Mouse (Mus musculus) splenic B cell, adult 2 months (primary cell): ENCODE measurements at regions not wholly inside any gene's neighbourhood (a gene's known extent, or its start where the extent isn't known, plus 50 kb on each side); places are given as distances from the start of the nearest gene placed in this dataset.

ENCODE experiments used
- DNase-seq: peaks from one replicate; pipeline ENCODE4 v3.0.0-alpha.2; 2011; ENCODE audit warnings: low read depth, low spot score
- H3K27me3 ChIP-seq: 2 replicates; pipeline ENCODE4 v1.6.1; 2012; ENCODE audit warnings: mild to moderate bottlenecking, low read length, moderate library complexity, mixed read lengths; ENCODE audit not compliant: control insufficient read depth, poor library complexity, insufficient read depth, severe bottlenecking
- H3K36me3 ChIP-seq: 2 replicates; pipeline ENCODE4 v1.6.1; 2012; ENCODE audit warnings: mild to moderate bottlenecking, low read length, moderate library complexity, mixed read lengths; ENCODE audit not compliant: control insufficient read depth, poor library complexity, insufficient read depth, severe bottlenecking

- Histone ChIP-seq H3K27me3 (no peaks in the 10 kb centered on the region), H3K36me3 (no peaks in the 10 kb centered on the region)
- no peak for DNase-seq
These were observed 112.5 kb downstream of the Fam198b start for GRCm38 (mm10) chr3:79996803-79997202.

GRCm38 (mm10) chr3:80002335-80002734 lies 118.0 kb downstream of the Fam198b start:
- Histone ChIP-seq H3K36me3 (no peaks in the 10 kb centered on the region), H3K27me3 (no peaks in the 10 kb centered on the region)
- no peak for DNase-seq

DNA sequence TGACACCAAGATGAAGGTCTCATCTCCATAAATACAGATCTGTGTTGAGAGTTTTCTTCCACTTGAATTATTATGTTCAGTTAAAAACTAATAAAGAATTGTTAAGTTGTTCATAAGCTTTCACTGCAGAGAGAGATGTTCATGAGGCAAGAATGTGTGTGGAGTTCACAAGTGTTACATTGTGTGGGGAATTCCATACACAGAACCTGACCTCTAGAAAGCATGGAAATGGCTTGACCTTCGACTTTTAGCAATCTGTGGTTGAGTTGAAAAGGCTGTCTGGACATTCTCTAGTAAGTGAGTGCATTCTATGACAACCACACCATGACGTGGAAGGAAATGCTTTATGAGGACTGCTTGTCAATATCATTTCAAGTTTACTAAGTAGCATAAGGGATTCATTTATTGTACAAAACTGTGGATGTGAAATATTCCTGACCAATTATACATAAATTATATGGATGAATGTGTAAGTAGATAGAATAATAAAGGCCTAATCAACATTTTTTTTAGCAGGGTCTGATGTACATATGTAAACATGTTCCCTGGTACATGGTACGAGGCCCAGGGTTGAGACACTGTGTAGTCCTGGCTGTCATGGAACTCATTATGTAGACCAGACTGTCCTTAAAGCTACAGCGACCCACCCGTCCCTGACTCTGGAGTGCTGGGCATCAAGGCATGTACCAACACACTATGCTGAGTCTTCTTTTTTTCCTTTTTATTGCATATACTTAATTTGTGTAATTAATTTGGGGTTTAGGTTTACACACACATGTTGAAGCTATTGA lies 119.2 kb downstream of the Fam198b start:
- no peak for DNase-seq
- no peaks in the 10 kb centered on the region for H3K27me3 ChIP-seq
- H3K36me3 ChIP-seq = no peaks in the 10 kb centered on the region

DNA sequence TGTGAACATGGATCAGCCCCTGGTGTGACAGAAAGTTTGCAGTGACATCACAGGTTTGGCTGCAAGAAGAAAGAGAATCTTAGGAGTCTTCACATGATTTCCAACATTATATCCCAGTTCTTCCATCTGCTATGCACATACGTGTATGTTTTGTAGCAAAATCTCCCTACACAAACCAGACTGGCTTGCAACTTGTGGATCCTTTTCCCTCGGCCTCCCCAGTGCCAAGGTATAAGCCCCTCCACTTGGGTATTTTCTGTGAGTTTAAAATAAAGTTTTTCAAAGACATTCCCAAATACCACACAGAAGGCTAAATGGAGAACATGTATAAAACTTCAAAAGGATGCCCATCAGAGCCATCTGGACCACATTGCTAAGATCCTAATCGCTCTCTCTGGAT lies 120.2 kb downstream of the Fam198b start:
- Histone ChIP-seq H3K27me3 (no peaks in the 10 kb centered on the region), H3K36me3 (no peaks in the 10 kb centered on the region)
- no peak for DNase-seq

DNA sequence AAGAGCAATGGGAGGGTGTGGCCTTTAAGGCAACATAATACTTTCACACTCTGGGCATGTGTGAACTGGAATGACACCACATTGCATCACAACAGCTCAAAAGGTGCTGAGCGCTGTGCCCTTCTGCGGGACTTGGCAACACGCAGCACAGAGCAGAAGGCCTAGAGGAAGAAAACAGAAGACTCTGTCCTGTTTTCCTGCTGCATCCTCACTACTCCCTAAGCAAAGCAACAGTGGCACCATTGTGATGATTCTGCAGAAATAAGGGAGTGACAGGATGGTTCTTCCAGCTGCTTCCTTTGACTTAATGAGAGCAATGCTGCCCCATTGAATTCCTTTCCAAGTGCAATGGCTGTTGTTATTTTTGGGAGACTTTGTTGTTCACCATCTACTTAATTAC lies 120.6 kb downstream of the Fam198b start:
- Histone ChIP-seq H3K27me3 (no peaks in the 10 kb centered on the region), H3K36me3 (no peaks in the 10 kb centered on the region)
- no peak for DNase-seq

DNA sequence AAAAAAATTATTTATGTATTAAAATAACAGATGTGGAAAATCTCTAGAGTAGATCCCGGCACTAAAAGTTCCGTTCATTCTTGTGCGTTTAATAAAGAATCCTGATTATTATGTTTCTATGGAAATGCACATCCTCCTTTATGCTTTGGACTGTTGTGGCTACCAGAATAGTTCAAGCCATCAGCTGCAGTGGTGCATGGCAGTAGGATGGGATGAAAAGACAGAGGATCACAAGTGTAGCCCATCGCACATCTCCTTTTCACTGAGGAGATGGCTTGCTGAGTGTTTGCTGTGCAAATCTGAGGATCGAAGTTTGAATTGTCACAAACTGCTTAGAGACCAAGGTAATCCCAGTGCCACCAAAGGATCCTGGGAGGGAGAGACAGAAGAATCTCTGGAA lies 121.0 kb downstream of the Fam198b start:
- no peak for DNase-seq
- H3K36me3 ChIP-seq = no peaks in the 10 kb centered on the region
- H3K27me3 ChIP-seq = no peaks in the 10 kb centered on the region

GRCm38 (mm10) chr3:80006263-80006662 lies 121.9 kb downstream of the Fam198b start:
- Histone ChIP-seq H3K27me3 (no peaks in the 10 kb centered on the region), H3K36me3 (no peaks in the 10 kb centered on the region)
- no peak for DNase-seq

DNA sequence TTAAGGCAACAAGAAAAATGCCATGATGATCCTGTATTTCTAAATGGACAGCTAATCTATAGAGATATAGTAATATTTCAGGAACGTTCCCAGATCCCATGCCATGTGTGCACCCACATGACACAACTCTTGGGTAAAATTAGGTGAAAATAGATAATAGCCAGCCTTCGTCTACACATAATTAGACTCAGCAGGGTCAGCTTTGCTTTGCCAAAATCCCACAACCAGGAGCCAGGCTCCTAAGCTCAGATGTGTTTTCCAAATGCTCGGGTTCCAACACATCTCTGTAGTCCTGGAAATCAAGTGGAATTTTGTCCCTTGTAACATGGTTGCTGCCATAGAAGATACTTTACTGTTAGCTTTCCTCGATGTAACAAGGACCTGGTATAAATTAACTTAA lies 122.7 kb downstream of the Fam198b start:
- Histone ChIP-seq H3K36me3 (no peaks in the 10 kb centered on the region), H3K27me3 (no peaks in the 10 kb centered on the region)
- no peak for DNase-seq

DNA sequence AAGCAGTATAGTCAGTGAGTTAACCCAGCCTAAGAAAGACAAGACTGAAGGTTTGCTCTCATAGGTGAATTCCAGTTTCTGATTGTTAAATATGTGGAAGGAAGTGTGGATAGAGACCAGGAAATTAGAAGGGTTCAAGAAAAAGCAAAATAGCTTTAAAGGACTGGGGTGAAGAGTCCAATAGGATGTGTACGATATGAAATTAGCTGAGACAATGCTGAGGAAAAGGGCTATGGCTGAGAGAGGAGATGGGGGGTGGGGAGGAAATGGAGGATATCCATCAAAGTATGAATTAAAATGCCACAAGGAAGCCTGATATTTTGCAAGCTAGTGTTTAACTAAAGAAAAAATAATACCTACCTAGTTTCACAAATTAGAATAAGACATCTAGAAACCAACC lies 124.9 kb downstream of the Fam198b start:
- H3K27me3 ChIP-seq = no peaks in the 10 kb centered on the region
- H3K36me3 ChIP-seq = no peaks in the 10 kb centered on the region
- no peak for DNase-seq

- H3K36me3 ChIP-seq = no peaks in the 10 kb centered on the region
- DNase-seq = no peak
- no peaks in the 10 kb centered on the region for H3K27me3 ChIP-seq
These were observed 141.5 kb downstream of the Fam198b start for GRCm38 (mm10) chr3:80025795-80026194.

GRCm38 (mm10) chr3:80033071-80033470 lies 148.7 kb downstream of the Fam198b start:
- H3K27me3 ChIP-seq = no peaks in the 10 kb centered on the region
- no peak for DNase-seq
- no peaks in the 10 kb centered on the region for H3K36me3 ChIP-seq

DNA sequence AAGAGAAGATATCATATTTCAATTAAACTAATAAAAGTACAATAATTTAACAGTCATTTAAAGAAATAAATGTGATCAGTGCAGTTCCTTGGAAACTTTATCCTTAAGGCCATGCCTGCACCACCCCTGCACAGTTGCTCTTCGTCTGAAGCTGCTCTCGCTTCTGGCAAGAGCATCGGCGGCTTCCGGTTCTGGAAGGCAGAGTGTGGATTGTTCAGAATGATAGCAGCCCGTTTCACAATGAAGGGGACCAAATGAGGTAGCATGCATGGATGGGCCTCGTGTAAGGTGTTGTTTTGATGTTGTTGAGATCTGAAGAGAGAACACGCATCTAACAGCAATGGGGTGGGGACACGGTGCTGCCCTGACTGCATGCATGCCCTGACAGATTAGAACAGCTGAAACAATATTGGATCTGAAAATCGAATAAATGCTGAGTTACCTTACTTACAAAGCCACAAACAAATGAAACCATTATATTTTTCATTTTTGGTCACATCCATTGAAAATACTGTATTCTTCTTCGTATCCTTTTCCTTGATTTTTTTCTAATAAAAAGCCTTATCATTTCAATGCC lies 154.3 kb downstream of the Fam198b start:
- DNase-seq = no peak
- Histone ChIP-seq H3K36me3 (no peaks in the 10 kb centered on the region), H3K27me3 (no peaks in the 10 kb centered on the region)

DNA sequence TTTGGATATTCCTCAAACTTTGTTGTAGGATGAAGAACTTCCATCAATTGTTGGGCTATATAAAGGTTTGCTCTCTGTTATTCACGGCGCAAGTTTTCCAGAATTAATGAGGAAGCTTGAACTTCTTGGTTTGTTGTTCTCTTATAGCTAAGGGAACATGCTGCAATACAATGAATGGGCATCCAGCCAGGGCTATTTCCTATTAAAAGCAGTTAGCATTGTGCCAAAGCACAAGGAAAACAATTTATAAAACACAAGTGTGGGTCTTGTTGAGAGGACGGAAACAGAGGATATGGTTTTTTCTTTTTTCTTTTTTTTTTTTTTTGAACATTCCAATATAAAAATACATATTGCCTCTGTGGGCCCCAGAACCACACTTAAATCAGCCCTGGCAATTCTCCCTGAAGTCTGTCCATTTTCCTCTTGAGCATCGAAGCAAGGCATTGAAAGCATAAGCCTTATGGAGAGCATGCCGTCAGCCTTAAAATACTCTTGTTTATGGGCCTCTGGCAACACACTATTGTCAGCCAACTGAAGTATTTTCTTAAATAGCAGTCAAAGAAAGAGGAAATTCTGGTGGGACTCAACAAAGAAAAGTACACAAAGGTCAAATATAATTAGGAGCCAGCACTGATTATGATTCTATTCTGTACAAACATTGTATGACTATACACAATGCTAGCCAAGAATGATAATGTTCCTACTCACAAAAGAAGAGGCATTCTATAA lies 158.6 kb downstream of the Fam198b start:
- no peak for DNase-seq
- Histone ChIP-seq H3K36me3 (no peaks in the 10 kb centered on the region), H3K27me3 (no peaks in the 10 kb centered on the region)

GRCm38 (mm10) chr3:80049495-80050225 lies 165.3 kb downstream of the Fam198b start:
- no peaks in the 10 kb centered on the region for H3K36me3 ChIP-seq
- no peak for DNase-seq
- H3K27me3 ChIP-seq = no peaks in the 10 kb centered on the region

- DNase-seq = no peak
- Histone ChIP-seq H3K27me3 (no peaks in the 10 kb centered on the region), H3K36me3 (no peaks in the 10 kb centered on the region)
These were observed 166.6 kb downstream of the Fam198b start for GRCm38 (mm10) chr3:80050920-80051319.
